Mouse (Mus musculus) lung, adult 18-20 months (tissue): ENCODE data around the gene N4bp3.
"Not testable (repeated sequence)": the region's sequence is repeated elsewhere in the genome, so short reads cannot be mapped to it uniquely, and the experiment has no call there.

ENCODE experiments used
- DNase-seq, 2 experiments: peaks; one replicate each; pipeline ENCODE4 v3.0.0; 2022; ENCODE audit warnings: mixed read lengths in 2 of 2

N4bp3 gene

GRCm38 (mm10) chr11:51627425-51627824, 23.2 kb downstream of the N4bp3 start:
- DNase-seq, result no peak

- DNase-seq, result no peak
Measured at GRCm38 (mm10) chr11:51625187-51625820, 25.3 kb downstream of the N4bp3 start.

GRCm38 (mm10) chr11:51622971-51623491, 27.6 kb downstream of the N4bp3 start:
- DNase-seq, result peak; percentile 68 to 72

GRCm38 (mm10) chr11:51621776-51622175, 28.9 kb downstream of the N4bp3 start:
- no peak for DNase-seq

GRCm38 (mm10) chr11:51620084-51620483, 30.6 kb downstream of the N4bp3 start:
- no peak for DNase-seq

GRCm38 (mm10) chr11:51619409-51620060, 31.1 kb downstream of the N4bp3 start, which contains the start of gene Nhp2:
TSS of gene Nhp2 (plus strand) at chr11:51619735.
- DNase-seq, result peak; percentile 97 to 98

GRCm38 (mm10) chr11:51618894-51619408, 31.7 kb downstream of the N4bp3 start:
- no peak for DNase-seq

- peak; percentile 60 to 78 for DNase-seq
Measured at GRCm38 (mm10) chr11:51617693-51618092, 32.9 kb downstream of the N4bp3 start.

GRCm38 (mm10) chr11:51616113-51616512, 34.5 kb downstream of the N4bp3 start:
- DNase-seq, result not testable (repeated sequence)

- peak; percentile 84 to 87 for DNase-seq
Measured at GRCm38 (mm10) chr11:51615601-51616000, 35.0 kb downstream of the N4bp3 start.

- DNase-seq, result peak; percentile 29 to 64
Measured at GRCm38 (mm10) chr11:51615129-51615528, 35.5 kb downstream of the N4bp3 start.

GRCm38 (mm10) chr11:51614256-51614655, 36.4 kb downstream of the N4bp3 start:
- no peak for DNase-seq

GRCm38 (mm10) chr11:51609940-51610339, 40.7 kb downstream of the N4bp3 start:
- not testable (repeated sequence) for DNase-seq

- no peak for DNase-seq
Measured at GRCm38 (mm10) chr11:51609266-51609909, 41.3 kb downstream of the N4bp3 start.

GRCm38 (mm10) chr11:51607096-51607738, 43.4 kb downstream of the N4bp3 start:
- DNase-seq, result no peak

GRCm38 (mm10) chr11:51606447-51607095, 44.1 kb downstream of the N4bp3 start, which contains the start of gene Hnrnpab:
TSS of gene Hnrnpab (minus strand) at chr11:51606847.
- DNase-seq, result peak; percentile 97

GRCm38 (mm10) chr11:51605602-51606446, 44.8 kb downstream of the N4bp3 start:
- peak; percentile 94 to 96 for DNase-seq

- no peak for DNase-seq
Measured at GRCm38 (mm10) chr11:51602253-51602652, 48.4 kb downstream of the N4bp3 start.

- DNase-seq, result no peak
Measured at GRCm38 (mm10) chr11:51597553-51597952, 53.1 kb downstream of the N4bp3 start.

- no peak for DNase-seq
Measured at GRCm38 (mm10) chr11:51595459-51596083, 55.1 kb downstream of the N4bp3 start.
